Mouse (Mus musculus) lung, adult 2 months (tissue): ENCODE data around the gene Ffar2.
"Not testable (repeated sequence)": the region's sequence is repeated elsewhere in the genome, so short reads cannot be mapped to it uniquely, and the experiment has no call there.

Source experiments
- CTCF ChIP-seq: fragments of 200-500 bp; IDR thresholded peaks from 2 replicates; pipeline ENCODE4 v1.5.1; 2011; ENCODE audit warnings: mild to moderate bottlenecking, low read length, control low read depth; ENCODE audit not compliant: insufficient read depth
- POLR2A ChIP-seq: fragments of 200-500 bp; IDR thresholded peaks from 2 replicates; pipeline ENCODE4 v1.6.1; 2011; ENCODE audit warnings: low read depth, mild to moderate bottlenecking, control low read depth, low read length, borderline replicate concordance; ENCODE audit errors: extremely low read depth

DNA sequence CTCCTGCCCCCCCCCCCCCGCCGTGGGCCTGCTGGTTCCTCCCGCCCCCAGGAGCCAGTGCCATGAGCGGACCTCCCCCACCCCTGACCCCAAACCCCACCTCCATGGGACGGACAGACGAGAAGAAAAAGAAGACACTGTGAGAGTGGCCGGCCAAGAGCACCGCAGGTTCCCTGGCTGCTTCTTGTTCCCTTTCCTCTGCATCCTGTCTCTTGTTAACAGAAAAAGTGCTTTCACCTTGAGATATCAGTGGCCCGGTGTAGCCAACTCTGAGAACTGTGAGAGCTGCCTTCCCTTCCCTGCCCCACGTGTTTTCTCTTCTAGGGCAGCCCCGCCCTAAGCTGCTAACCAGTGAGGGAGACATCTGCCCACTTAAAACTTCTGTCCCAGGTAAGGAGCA is 9.1 kb upstream of the Ffar2 start:
- not testable (repeated sequence) for TF ChIP-seq POLR2A, CTCF
